35 mouse cellular contexts compared by ENCODE assay signal in genomic region chr11:4022111-4022510, GRCm38 (mm10). TPM values are rescaled to one million over a fixed set of nuclear protein-coding genes. Genes with fewer than 3 reads are reported as not detected.
"Had no signal": no experiment of that assay in that cellular context is flagged by ENCODE, and none has a peak within 500 bp of the region (broad histone marks: within the 10 kb centered on the region; RNA-seq: fewer than 3 reads in every experiment).

No protein-coding gene starts in this region.

RNA-seq across cellular contexts. Expression of gene Sec14l4, which starts 9.2 kb away (rescaled TPM):
- total RNA-seq: heart, postnatal 4 days; hematopoietic stem cell, adult 5-6 weeks; hindbrain, postnatal 0 days; left cerebral cortex, adult 18-20 months; left cerebral cortex, adult 2 months had no signal
- polyA plus RNA-seq: heart, embryonic 11.5 days; heart, embryonic 12.5 days; heart, embryonic 13.5 days; heart, embryonic 14.5 days; heart, postnatal 0 days; hindbrain, embryonic 10.5 days; hindbrain, embryonic 11.5 days; hindbrain, embryonic 12.5 days; hindbrain, embryonic 13.5 days; hindbrain, embryonic 14.5 days; hindbrain, embryonic 15.5 days; hindbrain, embryonic 16.5 days; hindbrain, postnatal 0 days; inflammation-experienced regulatory T-cells, adult 6 months; kidney, embryonic 14.5 days; kidney, embryonic 15.5 days; kidney, postnatal 0 days had no signal

RNA-seq across cellular contexts. Expression of gene Gal3st1, which starts 38.7 kb away (rescaled TPM):
- polyA plus RNA-seq: heart, embryonic 14.5 days; inflammation-experienced regulatory T-cells, adult 6 months had no signal

RNA-seq across cellular contexts. Expression of gene Sec14l3, which starts 42.5 kb away (rescaled TPM):
- total RNA-seq: heart, postnatal 25 days; heart, postnatal 36 days; heart, postnatal 4 days; hematopoietic stem cell, adult 5-6 weeks had no signal
- polyA plus RNA-seq: heart, embryonic 11.5 days; heart, embryonic 12.5 days; heart, embryonic 13.5 days; heart, embryonic 14.5 days; hindbrain, embryonic 10.5 days; hindbrain, embryonic 11.5 days; hindbrain, embryonic 12.5 days; inflammation-experienced regulatory T-cells, adult 6 months; intestine, embryonic 14.5 days; intestine, embryonic 15.5 days; intestine, embryonic 16.5 days; intestine, postnatal 0 days; kidney, embryonic 14.5 days; kidney, embryonic 15.5 days; kidney, postnatal 0 days; large intestine, adult 2 months had no signal

RNA-seq across cellular contexts. Expression of gene 4930556J24Rik, which starts 45.5 kb away (rescaled TPM):
- total RNA-seq: heart, postnatal 10 days; heart, postnatal 14 days; heart, postnatal 25 days; heart, postnatal 36 days; heart, postnatal 4 days; hematopoietic stem cell, adult 5-6 weeks; hindbrain, postnatal 0 days; layer of hippocampus, adult 2 months; layer of hippocampus, postnatal 10 days; layer of hippocampus, postnatal 14 days; left cerebral cortex, adult 18-20 months; left cerebral cortex, adult 8-10 months had no signal
- polyA plus RNA-seq: heart, embryonic 12.5 days; heart, embryonic 13.5 days; heart, embryonic 14.5 days; heart, embryonic 15.5 days; heart, postnatal 0 days; hindbrain, embryonic 13.5 days; hindbrain, embryonic 16.5 days; intestine, embryonic 15.5 days; intestine, embryonic 16.5 days; large intestine, adult 2 months had no signal
